Mouse (Mus musculus) forebrain, embryonic 12.5 days (tissue): ENCODE measurements around the gene Rps6ka2. TPM values are rescaled to one million over a fixed set of nuclear protein-coding genes. Genes with fewer than 3 reads are reported as not detected.

Source experiments
- ATAC-seq: fragments of 200-750 bp; cut with Nextera tagmentation; 2 replicates; pipeline ENCODE4 v1.8.0; 2017; ENCODE audit warnings: moderate TSS enrichment; ENCODE audit not compliant: low FRiP score
- H3K27ac ChIP-seq: fragments of 300-500 bp; sonication (generic); 2 replicates; pipeline ENCODE4 v1.5.1; 2016; ENCODE audit warnings: mild to moderate bottlenecking
- H3K27me3 ChIP-seq: fragments of 300-500 bp; sonication (generic); 2 replicates; pipeline ENCODE4 v1.6.1; 2016; ENCODE audit warnings: mild to moderate bottlenecking
- H3K36me3 ChIP-seq: fragments of 300-500 bp; sonication (generic); replicated peaks from 2 replicates; pipeline ENCODE4 v1.6.1; 2016; ENCODE audit warnings: mild to moderate bottlenecking
- H3K4me1 ChIP-seq: fragments of 300-500 bp; sonication (generic); 2 replicates; pipeline ENCODE4 v1.6.1; 2016
- H3K4me2 ChIP-seq: fragments of 300-500 bp; sonication (generic); 2 replicates; pipeline ENCODE4 v1.6.1; 2016; ENCODE audit warnings: mild to moderate bottlenecking, moderate library complexity
- H3K4me3 ChIP-seq: fragments of 300-500 bp; sonication (generic); replicated peaks from 2 replicates; pipeline ENCODE4 v1.5.1; 2016; ENCODE audit warnings: mild to moderate bottlenecking
- H3K9ac ChIP-seq: fragments of 300-500 bp; sonication (generic); 2 replicates; pipeline ENCODE4 v1.6.1; 2016; ENCODE audit warnings: mild to moderate bottlenecking
- H3K9me3 ChIP-seq: fragments of 300-500 bp; sonication (generic); 2 replicates; pipeline ENCODE4 v1.6.1; 2016
- WGBS: fragments of 180-500 bp; shearing (Covaris S2); methylation state at CpG from one replicate; pipeline ENCODE4 v1.1.7; 2016; 5-methylcytosine and 5-hydroxymethylcytosine counted together
- polyA plus RNA-seq: library from polyadenylated mRNA; unstranded; fragments of >200 nt; fragmentation: Nextera tagmentation; extraction: Ambion mirVana; gene quantifications from 2 replicates; pipeline ENCODE4 v1.2.1, GENCODE M21; 2016

Gene Rps6ka2
- polyA plus RNA-seq, 1 experiment from 2014 or later: 23.6 TPM

GRCm38 (mm10) chr17:7238766-7239165 lies 68.9 kb downstream of the Rps6ka2 start:
- ATAC-seq: no peak
- Histone ChIP-seq H3K4me1 (0 out of 2 replicates have a peak, but pooled peaks cover 3% of the 10 kb centered on the region), H3K27me3 (no peaks in the 10 kb centered on the region), H3K4me3 (no peak overlapping the region), H3K27ac (no peak overlapping the region), H3K36me3 (no peaks in the 10 kb centered on the region; the same call in none of the 2 replicates), H3K4me2 (no peak overlapping the region), H3K9ac (no peak overlapping the region), H3K9me3 (no peaks in the 10 kb centered on the region)
- WGBS: 90% methylated on average over 4 of the region's 4 CpGs

- H3K4me1 ChIP-seq: 0 out of 2 replicates have a peak, but pooled peaks cover 3% of the 10 kb centered on the region
- no peak overlapping the region for H3K9ac ChIP-seq
- no peaks in the 10 kb centered on the region for H3K27me3 ChIP-seq
- 85% methylated on average over 4 of the region's 4 CpGs for WGBS
- no peak for ATAC-seq
- H3K27ac ChIP-seq: no peak overlapping the region
- H3K36me3 ChIP-seq: no peaks in the 10 kb centered on the region; the same call in none of the 2 replicates
- H3K4me3 ChIP-seq: no peak overlapping the region
- no peaks in the 10 kb centered on the region for H3K9me3 ChIP-seq
- H3K4me2 ChIP-seq: no peak overlapping the region
Observed at GRCm38 (mm10) chr17:7240526-7240925, 70.6 kb downstream of the Rps6ka2 start.

- Histone ChIP-seq H3K9me3 (no peaks in the 10 kb centered on the region), H3K27me3 (no peaks in the 10 kb centered on the region), H3K4me2 (no peak overlapping the region), H3K27ac (no peak overlapping the region), H3K36me3 (no peaks in the 10 kb centered on the region), H3K4me3 (no peak overlapping the region), H3K9ac (no peak overlapping the region), H3K4me1 (peaks cover 9% of the 10 kb centered on the region; the same call in 1 of the 2 replicates)
- ATAC-seq: no peak
- WGBS: 97% methylated on average over 6 of the region's 6 CpGs
Observed at GRCm38 (mm10) chr17:7245078-7245477, 75.2 kb downstream of the Rps6ka2 start.

GRCm38 (mm10) chr17:7246893-7247556 lies 77.1 kb downstream of the Rps6ka2 start:
- Histone ChIP-seq H3K27ac (no peak overlapping the region), H3K9ac (no peak overlapping the region), H3K4me2 (no peak overlapping the region), H3K9me3 (no peaks in the 10 kb centered on the region), H3K4me1 (peaks cover 9% of the 10 kb centered on the region; the same call in 1 of the 2 replicates), H3K4me3 (no peak overlapping the region), H3K36me3 (peaks cover 8% of the 10 kb centered on the region; the same call in 1 of the 2 replicates), H3K27me3 (no peaks in the 10 kb centered on the region)
- ATAC-seq: no peak
- 33% methylated on average over 6 of the region's 6 CpGs for WGBS

- H3K27me3 ChIP-seq: no peaks in the 10 kb centered on the region
- no peak for ATAC-seq
- WGBS: 91% methylated on average over 4 of the region's 4 CpGs
- no peak overlapping the region for H3K4me3 ChIP-seq
- H3K9me3 ChIP-seq: no peaks in the 10 kb centered on the region
- no peak overlapping the region for H3K4me2 ChIP-seq
- H3K9ac ChIP-seq: no peak overlapping the region
- peaks cover 8% of the 10 kb centered on the region; the same call in 1 of the 2 replicates for H3K36me3 ChIP-seq
- H3K27ac ChIP-seq: no peak overlapping the region
- peaks cover 6% of the 10 kb centered on the region; the same call in 1 of the 2 replicates for H3K4me1 ChIP-seq
Observed at GRCm38 (mm10) chr17:7250373-7250772, 80.5 kb downstream of the Rps6ka2 start.

- Histone ChIP-seq H3K9me3 (no peaks in the 10 kb centered on the region), H3K27ac (no peak overlapping the region), H3K27me3 (no peaks in the 10 kb centered on the region), H3K4me2 (no peak overlapping the region), H3K4me1 (peaks cover 5% of the 10 kb centered on the region; the same call in 1 of the 2 replicates), H3K4me3 (no peak overlapping the region), H3K36me3 (0 out of 2 replicates have a peak, but pooled peaks cover 7% of the 10 kb centered on the region), H3K9ac (no peak overlapping the region)
- WGBS: 73% methylated on average over 1 of the region's 1 CpGs
- no peak for ATAC-seq
Observed at GRCm38 (mm10) chr17:7257208-7257607, 87.3 kb downstream of the Rps6ka2 start.

GRCm38 (mm10) chr17:7258748-7259359 lies 88.9 kb downstream of the Rps6ka2 start:
- Histone ChIP-seq H3K4me3 (no peak overlapping the region), H3K27ac (no peak overlapping the region), H3K36me3 (peaks cover 14% of the 10 kb centered on the region), H3K4me2 (no peak overlapping the region), H3K4me1 (peaks cover 5% of the 10 kb centered on the region; the same call in 1 of the 2 replicates), H3K27me3 (no peaks in the 10 kb centered on the region), H3K9me3 (no peaks in the 10 kb centered on the region), H3K9ac (no peak overlapping the region)
- ATAC-seq: no peak
- WGBS: 88% methylated on average over 15 of the region's 15 CpGs

GRCm38 (mm10) chr17:7260360-7260759 lies 90.4 kb downstream of the Rps6ka2 start:
- H3K4me1 ChIP-seq: peaks cover 8% of the 10 kb centered on the region
- 65% methylated on average over 10 of the region's 10 CpGs for WGBS
- H3K27ac ChIP-seq: no peak overlapping the region
- peaks cover 14% of the 10 kb centered on the region for H3K36me3 ChIP-seq
- H3K9ac ChIP-seq: no peak overlapping the region
- H3K4me3 ChIP-seq: no peak overlapping the region
- no peak overlapping the region for H3K4me2 ChIP-seq
- no peaks in the 10 kb centered on the region for H3K9me3 ChIP-seq
- no peaks in the 10 kb centered on the region for H3K27me3 ChIP-seq
- no peak for ATAC-seq

- H3K27ac ChIP-seq: no peak overlapping the region
- WGBS: 39% methylated on average over 10 of the region's 10 CpGs
Observed at GRCm38 (mm10) chr17:7262056-7262455, 92.1 kb downstream of the Rps6ka2 start.

GRCm38 (mm10) chr17:7262620-7263019 lies 92.7 kb downstream of the Rps6ka2 start:
- Histone ChIP-seq H3K27me3 (no peaks in the 10 kb centered on the region), H3K36me3 (peaks cover 14% of the 10 kb centered on the region), H3K4me3 (no peak overlapping the region), H3K4me2 (no peak overlapping the region), H3K4me1 (peaks cover 21% of the 10 kb centered on the region), H3K9ac (no peak overlapping the region), H3K27ac (no peak overlapping the region), H3K9me3 (no peaks in the 10 kb centered on the region)
- ATAC-seq: no peak
- WGBS: 94% methylated on average over 4 of the region's 4 CpGs

More at GRCm38 (mm10) chr17:7262056-7262455, 92.1 kb downstream of the Rps6ka2 start:
- no peak overlapping the region for H3K4me2 ChIP-seq
- peaks cover 21% of the 10 kb centered on the region for H3K4me1 ChIP-seq
- peaks cover 14% of the 10 kb centered on the region for H3K36me3 ChIP-seq
- no peak overlapping the region for H3K4me3 ChIP-seq
- H3K9me3 ChIP-seq: no peaks in the 10 kb centered on the region
- no peak for ATAC-seq
- H3K27me3 ChIP-seq: no peaks in the 10 kb centered on the region
- H3K9ac ChIP-seq: no peak overlapping the region

- Histone ChIP-seq H3K36me3 (peaks cover 10% of the 10 kb centered on the region), H3K27me3 (no peaks in the 10 kb centered on the region), H3K4me2 (no peak overlapping the region), H3K4me1 (peaks cover 33% of the 10 kb centered on the region), H3K9ac (no peak overlapping the region), H3K9me3 (no peaks in the 10 kb centered on the region), H3K27ac (no peak overlapping the region), H3K4me3 (no peak overlapping the region)
- no peak for ATAC-seq
- WGBS: 84% methylated on average over 5 of the region's 5 CpGs
Observed at GRCm38 (mm10) chr17:7264610-7265009, 94.7 kb downstream of the Rps6ka2 start.

GRCm38 (mm10) chr17:7265291-7265690 lies 95.4 kb downstream of the Rps6ka2 start:
- Histone ChIP-seq H3K27ac (no peak overlapping the region), H3K9me3 (no peaks in the 10 kb centered on the region), H3K36me3 (peaks cover 10% of the 10 kb centered on the region), H3K4me1 (peaks cover 35% of the 10 kb centered on the region), H3K4me3 (no peak overlapping the region), H3K4me2 (no peak overlapping the region), H3K9ac (no peak overlapping the region), H3K27me3 (no peaks in the 10 kb centered on the region)
- no peak for ATAC-seq
- 87% methylated on average over 4 of the region's 4 CpGs for WGBS
